Mouse (Mus musculus): ENCODE measurements around the gene Strn. TPM values are rescaled to one million over a fixed set of nuclear protein-coding genes. Genes with fewer than 3 reads are reported as not detected.
"Not testable (repeated sequence)": the region's sequence is repeated elsewhere in the genome, so short reads cannot be mapped to it uniquely, and the experiment has no call there.

Strn gene
- polyA plus RNA-seq, 1 experiment from 2014 or later = 5.5 TPM

GRCm38 (mm10) chr17:78696922-78697321, 40.1 kb downstream of the Strn start:
- no peak for DNase-seq (ENCODE audit: low spot score)
- no peaks in the 10 kb centered on the region for H3K27me3 ChIP-seq (ENCODE audit: low read depth, poor library complexity, severe bottlenecking)
- peaks cover 14% of the 10 kb centered on the region; the same call in 1 of the 2 replicates for H3K36me3 ChIP-seq
- H3K9me3 ChIP-seq (replicated peaks) = no peaks in the 10 kb centered on the region
- 80% methylated on average over 5 of the region's 5 CpGs for WGBS
- H3K27ac ChIP-seq = no peak overlapping the region
- no peaks in the 10 kb centered on the region for H3K4me1 ChIP-seq
- H3K4me3 ChIP-seq = no peak overlapping the region

GRCm38 (mm10) chr17:78689231-78689630, 47.8 kb downstream of the Strn start:
- H3K4me3 ChIP-seq; DNase-seq (ENCODE audit: low spot score); H3K27me3 ChIP-seq (ENCODE audit: low read depth, poor library complexity, severe bottlenecking); H3K4me1 ChIP-seq; H3K9me3 ChIP-seq (replicated peaks); H3K27ac ChIP-seq: not testable (repeated sequence)
- H3K36me3 ChIP-seq = peaks cover 31% of the 10 kb centered on the region
- 94% methylated on average over 3 of the region's 3 CpGs for WGBS

GRCm38 (mm10) chr17:78687971-78688370, 49.0 kb downstream of the Strn start:
- Histone ChIP-seq H3K27ac (no peak overlapping the region), H3K4me3 (no peak overlapping the region), H3K36me3 (peaks cover 31% of the 10 kb centered on the region), H3K4me1 (peaks cover 8% of the 10 kb centered on the region; the same call in 1 of the 2 replicates), H3K27me3 (ENCODE audit: low read depth, poor library complexity, severe bottlenecking) (no peaks in the 10 kb centered on the region), H3K9me3 (replicated peaks) (no peaks in the 10 kb centered on the region; the same call in 1 of the 2 replicates)
- no peak for DNase-seq (ENCODE audit: low spot score)
- 75% methylated on average over 5 of the region's 5 CpGs for WGBS

GRCm38 (mm10) chr17:78685004-78685403, 52.0 kb downstream of the Strn start:
- peaks cover 8% of the 10 kb centered on the region; the same call in 1 of the 2 replicates for H3K4me1 ChIP-seq
- H3K9me3 ChIP-seq (replicated peaks) = no peaks in the 10 kb centered on the region
- no peak overlapping the region for H3K27ac ChIP-seq
- H3K27me3 ChIP-seq (ENCODE audit: low read depth, poor library complexity, severe bottlenecking) = no peaks in the 10 kb centered on the region
- WGBS = 86% methylated on average over 5 of the region's 5 CpGs
- peaks cover 9% of the 10 kb centered on the region for H3K36me3 ChIP-seq
- no peak for DNase-seq (ENCODE audit: low spot score)
- no peak overlapping the region for H3K4me3 ChIP-seq

GRCm38 (mm10) chr17:78682351-78682750, 54.6 kb downstream of the Strn start:
- Histone ChIP-seq H3K4me3 (no peak overlapping the region), H3K27me3 (ENCODE audit: low read depth, poor library complexity, severe bottlenecking) (no peaks in the 10 kb centered on the region), H3K9me3 (replicated peaks) (no peaks in the 10 kb centered on the region), H3K27ac (no peak overlapping the region), H3K36me3 (peaks cover 9% of the 10 kb centered on the region; the same call in 1 of the 2 replicates), H3K4me1 (peaks cover 2% of the 10 kb centered on the region; the same call in 1 of the 2 replicates)
- DNase-seq (ENCODE audit: low spot score) = no peak
- WGBS = 78% methylated on average over 6 of the region's 6 CpGs

GRCm38 (mm10) chr17:78679503-78679902, 57.5 kb downstream of the Strn start:
- Histone ChIP-seq H3K4me3 (no peak overlapping the region), H3K36me3 (peaks cover 13% of the 10 kb centered on the region), H3K9me3 (replicated peaks) (no peaks in the 10 kb centered on the region), H3K27ac (no peak overlapping the region), H3K27me3 (ENCODE audit: low read depth, poor library complexity, severe bottlenecking) (no peaks in the 10 kb centered on the region), H3K4me1 (no peaks in the 10 kb centered on the region)
- no peak for DNase-seq (ENCODE audit: low spot score)
- 90% methylated on average over 11 of the region's 11 CpGs for WGBS

GRCm38 (mm10) chr17:78676813-78677212, 60.2 kb downstream of the Strn start:
- H3K4me1 ChIP-seq = no peaks in the 10 kb centered on the region

GRCm38 (mm10) chr17:78664962-78665545, 71.9 kb downstream of the Strn start:
- no peaks in the 10 kb centered on the region for H3K4me1 ChIP-seq
- no peak overlapping the region for H3K27ac ChIP-seq
- H3K36me3 ChIP-seq = peaks cover 68% of the 10 kb centered on the region
- no peak overlapping the region for H3K4me3 ChIP-seq
- WGBS = 83% methylated on average over 9 of the region's 9 CpGs
- no peaks in the 10 kb centered on the region for H3K27me3 ChIP-seq (ENCODE audit: low read depth, poor library complexity, severe bottlenecking)
- DNase-seq (ENCODE audit: low spot score) = no peak
- H3K9me3 ChIP-seq (replicated peaks) = no peaks in the 10 kb centered on the region

More at GRCm38 (mm10) chr17:78676813-78677212, 60.2 kb downstream of the Strn start:
- peaks cover 16% of the 10 kb centered on the region for H3K36me3 ChIP-seq
- no peak overlapping the region for H3K27ac ChIP-seq
- H3K27me3 ChIP-seq (ENCODE audit: low read depth, poor library complexity, severe bottlenecking) = no peaks in the 10 kb centered on the region
- WGBS = 86% methylated on average over 11 of the region's 11 CpGs
- H3K4me3 ChIP-seq = no peak overlapping the region
- no peaks in the 10 kb centered on the region for H3K9me3 ChIP-seq (replicated peaks)
- no peak for DNase-seq (ENCODE audit: low spot score)

GRCm38 (mm10) chr17:78654841-78655240, 82.2 kb downstream of the Strn start:
- peaks cover 58% of the 10 kb centered on the region for H3K36me3 ChIP-seq
- no peaks in the 10 kb centered on the region for H3K27me3 ChIP-seq (ENCODE audit: low read depth, poor library complexity, severe bottlenecking)
- 0 out of 2 replicates have a peak, but pooled peaks cover 1% of the 10 kb centered on the region for H3K9me3 ChIP-seq (replicated peaks)
- 91% methylated on average over 10 of the region's 10 CpGs for WGBS
- no peak for DNase-seq (ENCODE audit: low spot score)
- no peak overlapping the region for H3K27ac ChIP-seq
- no peaks in the 10 kb centered on the region for H3K4me1 ChIP-seq
- H3K4me3 ChIP-seq = no peak overlapping the region

GRCm38 (mm10) chr17:78643853-78644475, 93.0 kb downstream of the Strn start:
- H3K9me3 ChIP-seq (replicated peaks) = no peaks in the 10 kb centered on the region
- H3K4me3 ChIP-seq = no peak overlapping the region
- H3K4me1 ChIP-seq = no peaks in the 10 kb centered on the region
- peaks cover 7% of the 10 kb centered on the region for H3K36me3 ChIP-seq
- H3K27me3 ChIP-seq (ENCODE audit: low read depth, poor library complexity, severe bottlenecking) = no peaks in the 10 kb centered on the region
- no peak overlapping the region for H3K27ac ChIP-seq
- WGBS = 94% methylated on average over 17 of the region's 17 CpGs
- DNase-seq (ENCODE audit: low spot score) = peak; percentile 25

GRCm38 (mm10) chr17:78642259-78642658, 94.7 kb downstream of the Strn start:
- Histone ChIP-seq H3K4me3 (no peak overlapping the region), H3K4me1 (no peaks in the 10 kb centered on the region), H3K27ac (no peak overlapping the region), H3K36me3 (no peaks in the 10 kb centered on the region), H3K27me3 (ENCODE audit: low read depth, poor library complexity, severe bottlenecking) (no peaks in the 10 kb centered on the region), H3K9me3 (replicated peaks) (no peaks in the 10 kb centered on the region)
- DNase-seq (ENCODE audit: low spot score) = no peak
- 92% methylated on average over 4 of the region's 4 CpGs for WGBS

GRCm38 (mm10) chr17:78640387-78640786, 96.6 kb downstream of the Strn start:
- WGBS = 83% methylated on average over 3 of the region's 3 CpGs

GRCm38 (mm10) chr17:78639099-78639498, 97.9 kb downstream of the Strn start:
- no peaks in the 10 kb centered on the region for H3K9me3 ChIP-seq (replicated peaks)
- no peaks in the 10 kb centered on the region for H3K36me3 ChIP-seq
- no peak overlapping the region for H3K4me3 ChIP-seq
- no peaks in the 10 kb centered on the region for H3K27me3 ChIP-seq (ENCODE audit: low read depth, poor library complexity, severe bottlenecking)
- no peak overlapping the region for H3K27ac ChIP-seq
- DNase-seq (ENCODE audit: low spot score) = no peak
- 86% methylated on average over 6 of the region's 6 CpGs for WGBS
- H3K4me1 ChIP-seq = no peaks in the 10 kb centered on the region

More at GRCm38 (mm10) chr17:78640387-78640786, 96.6 kb downstream of the Strn start:
- Histone ChIP-seq H3K4me3 (no peak overlapping the region), H3K27me3 (ENCODE audit: low read depth, poor library complexity, severe bottlenecking) (no peaks in the 10 kb centered on the region), H3K27ac (no peak overlapping the region), H3K4me1 (no peaks in the 10 kb centered on the region), H3K36me3 (no peaks in the 10 kb centered on the region), H3K9me3 (replicated peaks) (no peaks in the 10 kb centered on the region)
- DNase-seq (ENCODE audit: low spot score) = peak; percentile 20

Measured in limb, embryonic 10.5 days (tissue).